Mouse (Mus musculus) myocyte (in vitro differentiated cells): ENCODE results near the gene Mgmt. TPM values are rescaled to one million over a fixed set of nuclear protein-coding genes. Genes with fewer than 3 reads are reported as not detected.

Experiments
- H3K27me3 ChIP-seq: one replicate; pipeline ENCODE4 v1.6.1; 2011; ENCODE audit not compliant: control insufficient read depth, insufficient read depth, insufficient read length
- H3K36me3 ChIP-seq: one replicate; pipeline ENCODE4 v1.6.1; 2011; ENCODE audit not compliant: control insufficient read depth, insufficient read depth
- H3K4me2 ChIP-seq: one replicate; pipeline ENCODE4 v1.6.1; 2011; ENCODE audit warnings: low read depth, control low read depth
- H3K4me3 ChIP-seq: one replicate; pipeline ENCODE4 v1.5.1; 2011; ENCODE audit warnings: mild to moderate bottlenecking, control low read depth, moderate library complexity
- H3K79me2 ChIP-seq: one replicate; pipeline ENCODE4 v1.6.1; 2011; ENCODE audit not compliant: control insufficient read depth, insufficient read depth
- H3ac ChIP-seq: one replicate; pipeline ENCODE4 v1.6.1; 2011; ENCODE audit not compliant: control insufficient read depth, insufficient read length
- CEBPB ChIP-seq: IDR thresholded peaks from 2 replicates; pipeline ENCODE4 v1.6.1; 2011; ENCODE audit warnings: mild to moderate bottlenecking, moderate library complexity; ENCODE audit not compliant: poor library complexity, insufficient read depth, severe bottlenecking
- E2F4 ChIP-seq: IDR thresholded peaks from one replicate; pipeline ENCODE4 v1.6.1; 2011; ENCODE audit warnings: mild to moderate bottlenecking, control low read depth, moderate library complexity; ENCODE audit not compliant: insufficient read depth
- MAX ChIP-seq: IDR thresholded peaks from one replicate; pipeline ENCODE4 v1.6.1; 2011; ENCODE audit warnings: low read depth, mild to moderate bottlenecking, control low read depth
- MYOD1 ChIP-seq, 3 experiments: IDR thresholded peaks; one replicate each; pipeline ENCODE4 v1.6.1; 2011; ENCODE audit warnings: control low read depth in 2 of 3, low read depth in 2 of 3, mild to moderate bottlenecking in 2 of 3, moderate library complexity in 1 of 3; ENCODE audit not compliant: insufficient read length in 2 of 3, control insufficient read depth in 1 of 3
- MYOG ChIP-seq, 3 experiments: IDR thresholded peaks; one replicate each; pipeline ENCODE4 v1.6.1; 2011; ENCODE audit warnings: control low read depth in 2 of 3, low read depth in 2 of 3, mild to moderate bottlenecking in 2 of 3; ENCODE audit not compliant: insufficient read length in 2 of 3, control insufficient read depth in 1 of 3, insufficient read depth in 1 of 3
- POLR2A ChIP-seq: IDR thresholded peaks from one replicate; pipeline ENCODE4 v1.6.1; 2011; ENCODE audit warnings: low read depth, mild to moderate bottlenecking, control low read depth, moderate library complexity; ENCODE audit not compliant: insufficient read length
- POLR2AphosphoS2 ChIP-seq: IDR thresholded peaks from one replicate; pipeline ENCODE4 v1.6.1; 2011; ENCODE audit warnings: low read depth, control low read depth; ENCODE audit not compliant: insufficient read length
- REST ChIP-seq: IDR thresholded peaks from one replicate; pipeline ENCODE4 v1.6.1; 2011; ENCODE audit warnings: mild to moderate bottlenecking, control low read depth, moderate library complexity; ENCODE audit not compliant: insufficient read depth, insufficient read length
- SRF ChIP-seq: IDR thresholded peaks from one replicate; pipeline ENCODE4 v1.6.1; 2011; ENCODE audit warnings: low read depth; ENCODE audit not compliant: control insufficient read depth, insufficient read length
- TCF12 ChIP-seq: IDR thresholded peaks from one replicate; pipeline ENCODE4 v1.6.1; 2011; ENCODE audit warnings: mild to moderate bottlenecking, control low read depth; ENCODE audit not compliant: poor library complexity, insufficient read depth, severe bottlenecking
- TCF3 ChIP-seq: IDR thresholded peaks from one replicate; pipeline ENCODE4 v1.6.1; 2011; ENCODE audit warnings: low read depth, control low read depth; ENCODE audit not compliant: insufficient read length
- USF1 ChIP-seq: IDR thresholded peaks from one replicate; pipeline ENCODE4 v1.6.1; 2011; ENCODE audit warnings: low read depth, mild to moderate bottlenecking, control low read depth, moderate library complexity
- polyA plus RNA-seq: library from polyadenylated mRNA; unstranded; fragments of >200 nt; fragmentation: generic; extraction: Trizol; gene quantifications from one replicate; pipeline ENCODE4 v1.2.1, GENCODE M21; 2012; ENCODE audit warnings: missing spikeins

The Mgmt gene
- polyA plus RNA-seq, 1 experiment: 1.3 TPM

DNA sequence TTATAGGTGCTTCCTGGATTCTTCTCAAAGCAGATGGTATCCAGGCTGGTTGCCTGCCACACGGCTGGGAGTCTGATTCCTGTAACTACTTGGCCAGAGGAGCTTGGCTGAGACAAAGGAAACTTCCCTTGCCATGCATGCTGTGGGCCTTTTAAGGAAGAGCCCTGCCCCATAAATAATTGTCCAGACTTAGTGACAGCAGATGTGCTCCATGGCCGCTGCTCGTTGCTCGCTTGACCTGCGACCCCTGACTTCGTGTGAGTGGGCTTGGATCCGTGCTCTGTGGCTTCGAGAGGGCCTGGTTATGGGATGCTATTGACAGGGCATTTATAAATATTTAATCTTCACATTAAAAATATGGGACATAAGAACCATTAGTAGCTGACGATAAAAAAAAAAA lies 277.9 kb downstream of the Mgmt start:
- Histone ChIP-seq H3K4me2 (no peak overlapping the region), H3K27me3 (peaks cover 22% of the 10 kb centered on the region), H3ac (no peak overlapping the region), H3K36me3 (no peaks in the 10 kb centered on the region), H3K4me3 (no peak overlapping the region), H3K79me2 (no peaks in the 10 kb centered on the region)
- no peak for TF ChIP-seq MYOD1 (IDR thresholded peaks at IDR 0.05; ENCODE audit: control insufficient read depth in 1 of 3, insufficient read length in 2 of 3, low read depth in 2 of 3)
- TF ChIP-seq MAX: no peak
- no peak for TF ChIP-seq MYOG (IDR thresholded peaks at IDR 0.05; ENCODE audit: control insufficient read depth in 1 of 3, insufficient read depth in 1 of 3, insufficient read length in 2 of 3, low read depth in 2 of 3)
- no peak for TF ChIP-seq CEBPB
- TF ChIP-seq TCF12: no peak
- no peak for TF ChIP-seq POLR2AphosphoS2
- TF ChIP-seq REST: no peak
- no peak for TF ChIP-seq USF1
- TF ChIP-seq SRF: no peak
- TF ChIP-seq E2F4: no peak
- no peak for TF ChIP-seq TCF3
- TF ChIP-seq POLR2A: no peak
